Mouse (Mus musculus) CD4-positive, CD25-positive, alpha-beta regulatory T cell, adult 2 months (primary cell): Measurements from ENCODE around the gene Tulp4.
"Not testable (repeated sequence)": the region's sequence is repeated elsewhere in the genome, so short reads cannot be mapped to it uniquely, and the experiment has no call there.

Source experiments
- DNase-seq: peaks from one replicate; pipeline ENCODE4 v3.0.0-alpha.2; 2012; ENCODE audit warnings: low read depth, low spot score

Tulp4 gene

GRCm38 (mm10) chr17:6187183-6187582 lies 80.9 kb downstream of the Tulp4 start:
- no peak for DNase-seq

- no peak for DNase-seq
Measured at GRCm38 (mm10) chr17:6189207-6189606, 83.0 kb downstream of the Tulp4 start.

- DNase-seq: no peak
Measured at GRCm38 (mm10) chr17:6192275-6192674, 86.0 kb downstream of the Tulp4 start.

GRCm38 (mm10) chr17:6195390-6195789 lies 89.2 kb downstream of the Tulp4 start:
- no peak for DNase-seq

- DNase-seq: no peak
Measured at GRCm38 (mm10) chr17:6197491-6197890, 91.3 kb downstream of the Tulp4 start.

- no peak for DNase-seq
Measured at GRCm38 (mm10) chr17:6198670-6199069, 92.4 kb downstream of the Tulp4 start.

- DNase-seq: no peak
Measured at GRCm38 (mm10) chr17:6199166-6199565, 92.9 kb downstream of the Tulp4 start.

GRCm38 (mm10) chr17:6201522-6202250 lies 95.4 kb downstream of the Tulp4 start:
- no peak for DNase-seq

GRCm38 (mm10) chr17:6202389-6203110 lies 96.3 kb downstream of the Tulp4 start:
- no peak for DNase-seq

GRCm38 (mm10) chr17:6203126-6203525 lies 96.9 kb downstream of the Tulp4 start:
- DNase-seq: no peak

- no peak for DNase-seq
Measured at GRCm38 (mm10) chr17:6203795-6204194, 97.6 kb downstream of the Tulp4 start.

- DNase-seq: no peak
Measured at GRCm38 (mm10) chr17:6211721-6212120, 105.5 kb downstream of the Tulp4 start.

GRCm38 (mm10) chr17:6215640-6216039 lies 109.4 kb downstream of the Tulp4 start:
- DNase-seq: no peak

- DNase-seq: no peak
Measured at GRCm38 (mm10) chr17:6216514-6216913, 110.3 kb downstream of the Tulp4 start.

GRCm38 (mm10) chr17:6232633-6233032 lies 126.4 kb downstream of the Tulp4 start:
- DNase-seq: not testable (repeated sequence)

GRCm38 (mm10) chr17:6251298-6251697 lies 145.1 kb downstream of the Tulp4 start:
- DNase-seq: not testable (repeated sequence)

GRCm38 (mm10) chr17:6256400-6257069 lies 150.3 kb downstream of the Tulp4 start, which contains the start of gene Tmem181a:
Gene Tmem181a, plus strand, starts transcription at chr17:6256860.
- DNase-seq: not testable (repeated sequence)

- not testable (repeated sequence) for DNase-seq
Measured at GRCm38 (mm10) chr17:6257070-6257456, 150.8 kb downstream of the Tulp4 start.

GRCm38 (mm10) chr17:6269876-6270831 lies 163.9 kb downstream of the Tulp4 start:
- peak; percentile 17 for DNase-seq

- peak; percentile 46 for DNase-seq
Measured at GRCm38 (mm10) chr17:6270840-6271239, 164.6 kb downstream of the Tulp4 start.

GRCm38 (mm10) chr17:6271970-6272369 lies 165.7 kb downstream of the Tulp4 start:
- peak; percentile 4 for DNase-seq
